Mouse (Mus musculus) T-helper 17 cell (primary cell): ENCODE measurements at regions not wholly inside any gene's neighbourhood (a gene's known extent, or its start where the extent isn't known, plus 50 kb on each side); places are given as distances from the start of the nearest gene placed in this dataset.

ENCODE experiments used
- in situ Hi-C, 2 experiments: fragments of 300-600 bp; cut with MboI, MseI; formaldehyde crosslinking; loops; 1 replicate in 1 of 2; 2 replicates in 1 of 2; pipeline ENCODE4 v1.15.1; 2025; ENCODE audit warnings: high pct_unique_total_duplicates in 2 of 2

GRCm38 (mm10) chr4:47846389-47847318, 198.3 kb upstream of the Nr4a3 start:
- in situ Hi-C loops: no loop called here

- in situ Hi-C loops: no loop called here
These were observed 183.8 kb upstream of the Nr4a3 start for GRCm38 (mm10) chr4:47861151-47861550.

GRCm38 (mm10) chr4:47870010-47870637, 174.8 kb upstream of the Nr4a3 start:
- in situ Hi-C loops: loop anchor here in 1 of 2 experiments (5.0 kb wide), 1 partner anchor 72 kb away; no protein-coding TSS in a partner anchor

GRCm38 (mm10) chr4:47870638-47871019, 174.3 kb upstream of the Nr4a3 start:
- in situ Hi-C loops: loop anchor here in 1 of 2 experiments (5.0 kb wide), 1 partner anchor 72 kb away; no protein-coding TSS in a partner anchor

- in situ Hi-C loops: no loop called here
These were observed 163.4 kb upstream of the Nr4a3 start for GRCm38 (mm10) chr4:47881560-47881959.

- in situ Hi-C loops: no loop called here
These were observed 162.9 kb upstream of the Nr4a3 start for GRCm38 (mm10) chr4:47882076-47882475.

GRCm38 (mm10) chr4:47899579-47899978, 145.4 kb upstream of the Nr4a3 start:
- in situ Hi-C loops: no loop called here

GRCm38 (mm10) chr4:47902749-47903148, 142.2 kb upstream of the Nr4a3 start:
- in situ Hi-C loops: no loop called here

GRCm38 (mm10) chr4:47912259-47912658, 132.7 kb upstream of the Nr4a3 start:
- in situ Hi-C loops: no loop called here

- in situ Hi-C loops: no loop called here
These were observed 125.4 kb upstream of the Nr4a3 start for GRCm38 (mm10) chr4:47919576-47919975.

GRCm38 (mm10) chr4:47931464-47931863, 113.5 kb upstream of the Nr4a3 start:
- in situ Hi-C loops: no loop called here

- in situ Hi-C loops: no loop called here
These were observed 111.4 kb upstream of the Nr4a3 start for GRCm38 (mm10) chr4:47933526-47933925.

- in situ Hi-C loops: no loop called here
These were observed 109.4 kb upstream of the Nr4a3 start for GRCm38 (mm10) chr4:47935547-47935946.

- in situ Hi-C loops: no loop called here
These were observed 108.4 kb upstream of the Nr4a3 start for GRCm38 (mm10) chr4:47936470-47937125.

- in situ Hi-C loops: no loop called here
These were observed 96.9 kb upstream of the Nr4a3 start for GRCm38 (mm10) chr4:47947869-47948573.

GRCm38 (mm10) chr4:47948789-47949188, 96.2 kb upstream of the Nr4a3 start:
- in situ Hi-C loops: no loop called here

GRCm38 (mm10) chr4:47954576-47955305, 90.2 kb upstream of the Nr4a3 start:
- in situ Hi-C loops: no loop called here

- in situ Hi-C loops: no loop called here
These were observed 80.3 kb upstream of the Nr4a3 start for GRCm38 (mm10) chr4:47964630-47965029.

- in situ Hi-C loops: no loop called here
These were observed 73.1 kb upstream of the Nr4a3 start for GRCm38 (mm10) chr4:47971861-47972260.

GRCm38 (mm10) chr4:47979579-47980313, 65.2 kb upstream of the Nr4a3 start:
- in situ Hi-C loops: no loop called here
